Comparison of ENCODE assay signal across 8 mouse cellular contexts in genomic region chr11:118104001-118104400, GRCm38 (mm10). TPM values are rescaled to one million over a fixed set of nuclear protein-coding genes. Genes with fewer than 3 reads are reported as not detected.
DNase-seq lines count a peak whose midpoint lies in the region; ATAC-seq and TF ChIP-seq lines count a peak whose summit lies in the region.

No protein-coding gene starts in this region.

- H3K36me3 ChIP-seq in heart, embryonic 12.5 days: no peaks in the 10 kb centered on the region
- H3K36me3 ChIP-seq in small intestine, adult 2 months (ENCODE audit: control insufficient read depth, insufficient read depth, low read length): no peaks in the 10 kb centered on the region

- no peak overlapping the region for H3K27ac ChIP-seq in heart, embryonic 12.5 days (ENCODE audit: poor library complexity, severe bottlenecking)
- no peak overlapping the region for H3K27ac ChIP-seq in small intestine, adult 2 months (ENCODE audit: insufficient read depth, low read depth, low read length)

- ATAC-seq in heart, embryonic 12.5 days (ENCODE audit: insufficient number of reproducible peaks, low FRiP score): no peak; the same call in 1 of the 2 replicates
- peak; percentile 94 for ATAC-seq in megakaryocyte, adult 5-6 weeks (ENCODE audit: poor library complexity, severe bottlenecking)

- no peak overlapping the region for H3K9ac ChIP-seq in heart, embryonic 12.5 days

- TF ChIP-seq CTCF in small intestine, adult 2 months (IDR thresholded peaks at IDR 0.05; ENCODE audit: extremely low read depth, insufficient read length, insufficient replicate concordance, low read depth, low read length): peak; percentile 99

- WGBS in heart, embryonic 12.5 days: 6% methylated on average over 5 of the region's 5 CpGs
- WGBS in small intestine, adult 2 months: under 1% methylated on average over 5 of the region's 5 CpGs

- no peak for TF ChIP-seq POLR2A in small intestine, adult 2 months (IDR thresholded peaks at IDR 0.05; ENCODE audit: low read depth, low read length)

- peaks cover 9% of the 10 kb centered on the region for H3K27me3 ChIP-seq in heart, embryonic 12.5 days (replicated peaks)
- H3K27me3 ChIP-seq in small intestine, adult 2 months (ENCODE audit: control insufficient read depth, insufficient read depth, low read length): no peaks in the 10 kb centered on the region

- H3K9me3 ChIP-seq in heart, embryonic 12.5 days (replicated peaks): no peaks in the 10 kb centered on the region

- peak; percentile 96 for DNase-seq in heart, adult 11 months
- DNase-seq in cerebellum, postnatal 10 days: peak; percentile 90 to 92
- peak; percentile 60 to 64 for DNase-seq in frontal cortex, postnatal 10 days (ENCODE audit: low spot score in 2 of 2)
- peak; percentile 50 for DNase-seq in hindlimb bud, embryonic 11.5 days (ENCODE audit: extremely low spot score, low read depth, low spot score)
- peak; percentile 82 to 86 for DNase-seq in left cerebral cortex, adult 18-20 months (ENCODE audit: low spot score in 2 of 2)

- H3K4me2 ChIP-seq in heart, embryonic 12.5 days: no peak overlapping the region

- peaks cover 14% of the 10 kb centered on the region for H3K4me1 ChIP-seq in heart, embryonic 12.5 days (replicated peaks)
- H3K4me1 ChIP-seq in small intestine, adult 2 months (ENCODE audit: control insufficient read depth, insufficient read depth, insufficient read length, low read length): no peaks in the 10 kb centered on the region

- no peak overlapping the region for H3K4me3 ChIP-seq in heart, embryonic 12.5 days
- H3K4me3 ChIP-seq in small intestine, adult 2 months (ENCODE audit: low read depth, low read length): no peak overlapping the region

RNA-seq across cellular contexts. Expression of gene Dnah17, which starts 26.4 kb away (rescaled TPM):
- 0.10 and 0.26 TPM in 2 replicates for polyA plus RNA-seq in heart, embryonic 12.5 days (2016; fragmentation: Nextera tagmentation; extraction: Ambion mirVana)
- total RNA-seq in left cerebral cortex, adult 18-20 months (2021): under 1 TPM; 0.12 to 0.30 TPM
- under 0.01 TPM in 1 of 2 replicates, not detected in the other for total RNA-seq in megakaryocyte, adult 5-6 weeks (2015)
- under 0.01 TPM in 2 replicates for total RNA-seq in megakaryocyte, adult 5-6 weeks (2017)
- polyA plus RNA-seq in small intestine, adult 2 months (2012; rRNA removed): 0.04 and 0.14 TPM in 2 replicates
